Mouse (Mus musculus): Measurements from ENCODE around the gene Trim11.
A peak's percentile ranks its signal among the peaks of the same experiment; 100 is the strongest.
"Not testable (repeated sequence)": the region's sequence is repeated elsewhere in the genome, so short reads cannot be mapped to it uniquely, and the experiment has no call there.

Trim11 gene

GRCm38 (mm10) chr11:58978027-58978705, at the start of gene Trim11:
Trim11 (plus strand) TSS chr11:58978093.
- DNase-seq (ENCODE audit: inconsistent ontology term): peak; percentile 60

DNA sequence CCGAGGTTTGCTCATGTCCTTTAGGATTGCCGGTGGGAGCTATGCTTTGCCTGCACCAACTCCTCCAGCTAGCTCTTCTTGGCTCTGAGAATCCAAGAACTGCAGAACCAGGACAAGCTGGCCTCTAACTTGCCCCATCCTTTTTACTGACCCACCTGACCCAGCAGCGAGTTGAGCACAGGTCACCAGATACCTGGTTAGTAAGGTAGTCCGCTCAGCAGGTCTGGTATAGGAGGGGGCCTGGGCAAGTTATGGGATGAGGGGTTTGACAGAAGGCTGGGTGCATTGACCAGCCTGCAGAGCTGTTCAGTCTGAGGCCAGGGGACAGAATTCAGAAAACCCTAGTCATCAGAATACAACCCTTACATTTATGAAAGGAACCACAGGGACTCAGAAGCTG, 48.8 kb upstream of the Trim11 start:
- DNase-seq (ENCODE audit: inconsistent ontology term): no peak

GRCm38 (mm10) chr11:58929641-58930040, 48.3 kb upstream of the Trim11 start:
- peak; percentile 52 for DNase-seq (ENCODE audit: inconsistent ontology term)

DNA sequence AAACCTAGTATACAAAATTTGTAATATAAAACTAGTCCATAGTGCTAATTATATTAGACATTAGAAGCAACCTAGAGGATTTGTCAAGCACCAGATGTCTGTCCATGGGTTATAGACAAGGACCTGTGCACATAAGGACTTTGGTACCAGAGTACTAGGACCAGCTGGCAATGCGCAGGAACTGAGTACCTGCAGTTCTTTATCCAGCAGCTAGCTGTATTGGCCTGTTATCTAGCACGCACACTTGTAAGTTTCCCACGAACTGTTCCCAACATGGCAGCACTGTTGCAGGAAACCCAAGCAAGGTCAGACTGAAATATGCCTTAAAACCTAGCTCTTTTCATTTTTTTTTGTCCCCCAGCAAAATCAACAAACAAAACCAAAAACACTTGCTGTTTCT, 47.6 kb upstream of the Trim11 start:
- DNase-seq (ENCODE audit: inconsistent ontology term): no peak

DNA sequence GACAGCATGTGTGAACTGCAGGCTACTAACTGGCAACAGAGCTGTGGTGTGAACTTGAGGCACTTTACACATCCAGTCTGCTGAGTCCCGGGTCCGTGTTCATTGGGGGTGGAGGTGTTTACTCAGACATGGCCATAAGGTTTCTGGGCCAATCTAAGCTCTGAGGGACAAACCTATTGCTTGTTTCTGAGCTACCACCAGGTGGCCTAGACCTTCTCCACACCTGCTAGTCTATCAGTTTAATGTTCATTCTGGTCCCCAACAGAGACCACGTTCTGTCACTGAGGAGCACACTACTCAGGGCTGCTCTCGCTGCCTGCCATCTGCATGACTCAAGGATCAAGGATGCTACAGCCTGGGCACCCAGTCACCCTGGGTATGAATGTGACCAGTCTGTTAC, 46.3 kb upstream of the Trim11 start:
- DNase-seq (ENCODE audit: inconsistent ontology term): no peak

DNA sequence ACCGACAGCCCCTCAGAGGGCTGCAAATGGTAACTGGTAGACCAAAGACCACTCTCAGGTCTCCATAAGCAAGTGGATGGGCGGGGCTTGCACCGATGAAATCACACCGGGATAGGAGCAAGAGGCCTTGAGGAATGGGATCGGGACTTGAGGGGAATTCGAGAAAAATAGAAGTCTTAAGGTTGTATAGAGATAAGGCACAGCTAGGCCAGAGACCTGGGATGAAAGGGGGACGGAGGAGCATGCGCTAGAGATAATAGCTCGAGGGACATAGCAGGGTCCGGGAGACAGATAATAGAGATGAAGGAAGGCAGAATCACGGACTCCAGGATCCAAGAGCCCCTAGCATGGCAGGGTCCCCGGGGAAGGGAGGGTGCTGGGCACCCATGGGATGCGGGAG, 40.0 kb upstream of the Trim11 start:
- no peak for DNase-seq (ENCODE audit: inconsistent ontology term)

- DNase-seq (ENCODE audit: inconsistent ontology term): peak; percentile 95
Observed at GRCm38 (mm10) chr11:58938322-58939087, 39.4 kb upstream of the Trim11 start, which contains the start of gene Rnf187. Rnf187 (minus strand) TSS chr11:58938916.

GRCm38 (mm10) chr11:58939088-58939439, 38.8 kb upstream of the Trim11 start:
- DNase-seq (ENCODE audit: inconsistent ontology term): no peak

DNA sequence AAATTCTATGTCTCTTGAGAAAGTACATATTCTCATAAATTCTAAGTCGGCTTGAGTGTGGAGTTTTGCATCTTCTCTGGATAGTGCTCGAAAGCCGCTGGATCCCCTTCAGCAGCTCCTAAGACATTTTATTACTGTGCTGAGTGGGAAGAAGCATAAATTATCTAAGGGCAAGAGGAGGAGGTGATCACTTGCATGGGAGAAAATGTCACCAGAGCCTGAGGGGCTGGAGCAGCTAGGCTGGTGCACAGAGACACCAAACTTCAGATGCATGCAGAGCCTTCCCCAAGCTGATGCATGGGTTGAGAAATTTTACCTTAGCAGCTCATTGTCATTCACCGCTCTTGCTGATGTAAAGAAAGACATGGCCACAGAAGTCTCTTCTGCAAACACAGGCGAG, 33.8 kb upstream of the Trim11 start:
- DNase-seq (ENCODE audit: inconsistent ontology term): no peak

GRCm38 (mm10) chr11:58947306-58947705, 30.6 kb upstream of the Trim11 start:
- DNase-seq (ENCODE audit: inconsistent ontology term): no peak

- DNase-seq (ENCODE audit: inconsistent ontology term): peak; percentile 2
Observed at GRCm38 (mm10) chr11:58947798-58948528, 29.9 kb upstream of the Trim11 start.

DNA sequence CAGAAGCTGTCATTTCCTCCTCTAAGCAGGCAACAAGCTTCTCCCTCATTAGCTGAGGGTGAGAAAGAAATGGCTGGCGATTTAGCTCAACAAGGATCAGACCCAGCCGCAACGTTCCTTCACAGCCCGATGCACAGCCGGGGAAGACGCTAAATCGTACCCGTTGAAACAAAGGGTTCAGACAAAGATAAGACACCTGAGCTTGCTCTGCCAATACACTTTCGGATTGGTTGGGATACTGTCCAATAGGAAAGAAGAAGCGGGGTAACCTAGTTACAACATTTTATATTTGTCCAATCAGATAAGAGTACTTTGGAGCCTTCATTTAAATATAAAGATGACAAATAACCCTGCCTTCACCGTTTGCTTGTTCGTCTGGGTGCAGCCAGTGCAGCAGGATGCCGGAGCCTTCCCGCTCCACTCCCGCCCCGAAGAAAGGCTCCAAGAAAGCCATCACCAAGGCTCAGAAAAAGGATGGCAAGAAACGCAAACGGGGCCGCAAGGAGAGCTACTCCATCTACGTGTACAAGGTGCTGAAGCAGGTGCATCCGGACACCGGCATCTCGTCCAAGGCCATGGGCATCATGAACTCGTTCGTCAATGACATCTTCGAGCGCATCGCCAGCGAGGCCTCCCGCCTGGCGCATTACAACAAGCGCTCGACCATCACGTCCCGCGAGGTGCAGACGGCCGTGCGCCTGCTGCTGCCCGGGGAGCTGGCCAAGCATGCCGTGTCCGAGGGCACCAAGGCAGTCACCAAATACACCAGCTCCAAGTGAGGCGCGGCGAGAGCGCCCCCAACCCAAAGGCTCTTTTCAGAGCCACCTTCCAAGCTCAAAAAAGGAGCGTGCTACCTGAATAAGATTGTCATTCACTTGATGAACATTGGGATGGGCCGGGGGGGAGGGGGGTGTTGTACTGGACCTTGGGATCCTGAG, 29.1 kb upstream of the Trim11 start, which contains the start of gene Hist3h2ba:
Hist3h2ba (plus strand) TSS at position 379 of the 938 bp plus-strand sequence.
- peak; percentile 95 for DNase-seq (ENCODE audit: inconsistent ontology term)

DNA sequence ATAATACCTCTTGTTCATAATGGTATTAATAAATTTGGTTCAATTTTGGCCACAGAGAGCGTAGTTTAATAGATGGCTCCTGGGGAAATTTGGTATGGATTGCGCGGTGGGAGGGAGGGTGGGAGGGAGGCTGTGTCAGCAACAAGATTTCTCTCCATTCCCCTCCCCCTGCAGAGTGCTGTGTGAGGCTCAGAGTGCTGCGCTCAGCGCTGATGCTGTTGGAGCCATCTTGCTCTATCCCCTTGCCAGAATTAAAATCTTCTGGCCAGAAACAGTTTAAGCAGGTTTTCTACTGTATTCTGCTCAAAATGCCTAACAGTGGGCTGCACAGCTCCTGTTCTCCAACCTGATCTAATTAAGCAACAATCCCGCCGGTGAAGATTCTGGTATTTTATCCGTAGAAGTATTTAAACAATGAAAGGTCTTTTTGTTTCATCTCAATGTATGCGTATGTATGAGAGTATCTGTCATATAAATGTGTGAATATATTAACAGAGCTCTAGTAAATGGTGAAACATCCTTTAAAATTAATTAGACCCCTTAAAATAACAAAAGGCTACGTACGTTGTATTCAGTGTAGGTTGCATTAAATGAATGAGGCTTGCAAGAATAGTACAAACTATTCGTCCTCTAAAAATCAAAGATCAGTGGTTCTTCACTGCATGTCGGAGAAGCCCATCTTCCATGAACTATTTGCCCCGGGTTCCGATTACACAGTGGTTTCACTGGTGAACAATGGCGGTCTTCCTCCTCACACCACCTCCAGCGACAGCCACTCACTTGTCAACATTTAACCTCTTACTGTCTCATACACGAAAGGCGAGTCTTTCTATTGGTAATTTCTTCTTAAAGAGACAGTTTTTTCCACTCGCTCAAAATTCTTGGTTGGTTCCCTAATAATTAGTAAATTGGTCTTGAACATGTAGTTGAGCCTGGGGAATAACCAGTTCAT, 28.1 kb upstream of the Trim11 start:
- DNase-seq (ENCODE audit: inconsistent ontology term): no peak

GRCm38 (mm10) chr11:58951210-58951609, 26.7 kb upstream of the Trim11 start:
- DNase-seq (ENCODE audit: inconsistent ontology term): no peak

- DNase-seq (ENCODE audit: inconsistent ontology term): peak; percentile 45
Observed at GRCm38 (mm10) chr11:58953351-58954169, 24.3 kb upstream of the Trim11 start.

GRCm38 (mm10) chr11:58954170-58954419, 23.8 kb upstream of the Trim11 start:
- not testable (repeated sequence) for DNase-seq (ENCODE audit: inconsistent ontology term)

- DNase-seq (ENCODE audit: inconsistent ontology term): peak; percentile 92
Observed at GRCm38 (mm10) chr11:58954420-58955142, 23.3 kb upstream of the Trim11 start, which contains the start of the genes Hist3h2a and Trim17. Hist3h2a (plus strand) TSS chr11:58954685. Trim17 (plus strand) TSS chr11:58954685.

DNA sequence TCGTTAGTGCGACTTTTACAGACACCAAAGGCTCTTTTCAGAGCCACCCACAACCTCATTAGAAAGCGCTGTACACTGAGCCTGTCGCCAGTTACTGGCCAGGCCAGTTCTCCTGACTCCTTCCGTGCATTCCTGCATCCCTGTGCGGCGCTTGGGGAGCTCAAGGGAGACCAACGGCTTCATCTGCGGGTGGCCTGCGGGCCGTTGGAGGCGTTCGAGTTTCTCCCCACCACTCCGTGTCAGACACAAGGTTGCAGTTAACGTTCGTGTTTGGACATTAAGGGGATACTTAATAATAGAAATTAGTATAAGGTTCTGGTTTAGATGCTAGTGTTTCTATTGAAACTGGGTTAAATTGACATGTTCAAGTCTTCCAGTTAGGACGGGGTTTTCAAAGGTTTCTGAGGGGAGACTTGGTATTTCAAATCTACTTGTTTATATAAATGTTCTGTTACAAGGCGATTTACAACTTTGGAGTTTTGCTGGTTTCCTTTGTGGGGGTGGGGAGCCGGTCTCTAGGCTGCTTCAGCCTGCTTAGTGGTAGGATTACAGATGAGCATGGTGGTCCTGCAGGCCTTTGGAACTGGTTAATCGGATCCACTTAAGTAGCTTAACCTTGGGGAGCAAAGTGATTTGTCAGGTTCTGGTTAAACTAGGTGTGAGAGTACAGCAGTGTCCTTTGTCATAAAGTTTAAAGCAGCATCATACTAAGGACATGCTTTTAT, 22.6 kb upstream of the Trim11 start:
- no peak for DNase-seq (ENCODE audit: inconsistent ontology term)

Measured in Muller cell, postnatal 12 days (primary cell).